Mouse (Mus musculus): ENCODE results near the gene Sirt3. TPM values are rescaled to one million over a fixed set of nuclear protein-coding genes. Genes with fewer than 3 reads are reported as not detected.
"Not testable (repeated sequence)": the region's sequence is repeated elsewhere in the genome, so short reads cannot be mapped to it uniquely, and the experiment has no call there.

The Sirt3 gene
- polyA plus RNA-seq, 2 experiments: 20.1 to 28.3 TPM

DNA sequence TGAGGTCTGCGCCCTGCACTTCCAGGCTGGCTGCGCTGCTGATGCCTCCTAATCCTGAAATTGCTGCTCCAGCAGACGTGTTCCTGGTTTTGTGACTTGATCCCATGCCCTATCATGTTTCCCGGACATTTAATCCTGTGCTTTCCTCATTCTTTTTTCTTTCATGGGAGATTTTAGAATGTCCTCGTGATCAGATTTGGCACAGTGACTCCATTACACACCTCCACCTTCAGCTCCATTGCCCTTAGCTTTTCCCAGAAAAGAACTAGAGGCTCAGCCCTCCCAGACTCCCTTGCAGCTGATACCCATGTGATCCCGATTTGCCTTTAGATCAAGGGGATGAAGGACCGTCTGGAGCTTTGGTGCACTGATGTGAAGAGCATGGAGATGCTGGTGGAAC, 15.8 kb upstream of the Sirt3 start:
- ATAC-seq (ENCODE audit: low FRiP score, low read depth) (no peak), DNase-seq (ENCODE audit: low spot score) (no peak)
- H3K9me3 ChIP-seq (ENCODE audit: control insufficient read depth, low read length): no peaks in the 10 kb centered on the region
- WGBS: 81% methylated on average over 7 of the region's 7 CpGs
- no peak overlapping the region for H3K4me3 ChIP-seq (replicated peaks; ENCODE audit: low read length)
- H3K4me1 ChIP-seq (ENCODE audit: control insufficient read depth, insufficient read depth, low read length): no peaks in the 10 kb centered on the region
- H3K27me3 ChIP-seq (ENCODE audit: control insufficient read depth, insufficient read depth, low read length): no peaks in the 10 kb centered on the region
- no peak overlapping the region for H3K4me2 ChIP-seq (replicated peaks; ENCODE audit: low read depth, low read length, severe bottlenecking)
- H3K36me3 ChIP-seq (ENCODE audit: control insufficient read depth, insufficient read depth, low read length): peaks cover 52% of the 10 kb centered on the region
- no peak for TF ChIP-seq POLR2A (IDR thresholded peaks at IDR 0.05; ENCODE audit: borderline replicate concordance, extremely low read depth, insufficient read depth, insufficient read length)
- no peak overlapping the region for H3K27ac ChIP-seq (replicated peaks; ENCODE audit: low read depth, low read length)
- H3K9ac ChIP-seq (ENCODE audit: low read depth, low read length, severe bottlenecking): no peak overlapping the region

DNA sequence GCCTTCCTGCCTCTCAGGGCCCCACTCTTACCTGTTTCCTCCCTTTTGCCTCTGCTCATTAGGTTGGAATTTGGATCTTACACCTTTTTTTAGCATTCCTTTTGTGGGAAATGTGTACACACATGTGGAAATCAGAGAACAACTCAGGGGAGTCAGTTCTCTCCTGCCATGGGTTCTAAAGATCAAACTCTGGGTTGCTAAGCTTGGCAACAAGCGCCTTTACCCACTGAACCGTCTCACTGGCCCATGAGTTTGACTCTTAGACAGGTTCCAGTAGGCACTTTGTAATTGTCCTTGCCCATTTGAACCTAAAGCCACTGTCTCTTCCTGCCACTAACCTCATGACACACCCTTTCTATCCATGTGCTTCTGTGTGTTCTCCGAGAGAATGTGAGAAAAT, 12.5 kb upstream of the Sirt3 start:
- Histone ChIP-seq H3K4me2 (replicated peaks; ENCODE audit: low read depth, low read length, severe bottlenecking) (no peak overlapping the region), H3K4me1 (ENCODE audit: control insufficient read depth, insufficient read depth, low read length) (no peaks in the 10 kb centered on the region), H3K9ac (ENCODE audit: low read depth, low read length, severe bottlenecking) (no peak overlapping the region), H3K9me3 (ENCODE audit: control insufficient read depth, low read length) (no peaks in the 10 kb centered on the region), H3K36me3 (ENCODE audit: control insufficient read depth, insufficient read depth, low read length) (peaks cover 71% of the 10 kb centered on the region), H3K4me3 (replicated peaks; ENCODE audit: low read length) (no peak overlapping the region), H3K27me3 (ENCODE audit: control insufficient read depth, insufficient read depth, low read length) (no peaks in the 10 kb centered on the region), H3K27ac (replicated peaks; ENCODE audit: low read depth, low read length) (no peak overlapping the region)
- ATAC-seq (ENCODE audit: low FRiP score, low read depth) (no peak), DNase-seq (ENCODE audit: low spot score) (no peak)
- WGBS: 95% methylated on average over 3 of the region's 3 CpGs
- TF ChIP-seq POLR2A (IDR thresholded peaks at IDR 0.05; ENCODE audit: borderline replicate concordance, extremely low read depth, insufficient read depth, insufficient read length): no peak

DNA sequence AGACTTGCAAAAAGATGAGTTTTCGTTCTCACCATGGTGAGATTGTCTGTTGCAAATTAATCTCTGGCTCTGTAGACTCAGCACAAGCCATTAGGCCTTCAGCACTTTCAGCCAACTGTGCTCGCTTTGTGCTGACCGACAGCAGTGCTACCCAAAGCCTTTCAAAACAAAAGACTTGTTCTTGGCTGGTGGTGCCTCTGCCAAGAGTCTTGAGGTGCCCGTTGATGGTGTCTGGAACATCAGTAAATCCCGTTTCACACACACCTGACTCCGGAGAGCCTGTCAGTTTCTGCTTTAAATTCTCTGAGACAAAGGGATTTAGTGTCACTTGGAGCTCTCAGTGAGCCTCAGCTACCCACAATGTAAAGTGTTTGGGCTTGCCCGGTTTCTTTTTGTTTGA, 11.9 kb upstream of the Sirt3 start:
- Histone ChIP-seq H3K9ac (ENCODE audit: low read depth, low read length, severe bottlenecking) (no peak overlapping the region), H3K4me3 (replicated peaks; ENCODE audit: low read length) (no peak overlapping the region), H3K4me2 (replicated peaks; ENCODE audit: low read depth, low read length, severe bottlenecking) (no peak overlapping the region), H3K36me3 (ENCODE audit: control insufficient read depth, insufficient read depth, low read length) (peaks cover 71% of the 10 kb centered on the region), H3K27ac (replicated peaks; ENCODE audit: low read depth, low read length) (no peak overlapping the region), H3K4me1 (ENCODE audit: control insufficient read depth, insufficient read depth, low read length) (no peaks in the 10 kb centered on the region), H3K27me3 (ENCODE audit: control insufficient read depth, insufficient read depth, low read length) (no peaks in the 10 kb centered on the region), H3K9me3 (ENCODE audit: control insufficient read depth, low read length) (no peaks in the 10 kb centered on the region)
- DNase-seq (ENCODE audit: low spot score) (no peak), ATAC-seq (ENCODE audit: low FRiP score, low read depth) (no peak)
- TF ChIP-seq POLR2A (IDR thresholded peaks at IDR 0.05; ENCODE audit: borderline replicate concordance, extremely low read depth, insufficient read depth, insufficient read length): no peak
- 91% methylated on average over 7 of the region's 7 CpGs for WGBS

DNA sequence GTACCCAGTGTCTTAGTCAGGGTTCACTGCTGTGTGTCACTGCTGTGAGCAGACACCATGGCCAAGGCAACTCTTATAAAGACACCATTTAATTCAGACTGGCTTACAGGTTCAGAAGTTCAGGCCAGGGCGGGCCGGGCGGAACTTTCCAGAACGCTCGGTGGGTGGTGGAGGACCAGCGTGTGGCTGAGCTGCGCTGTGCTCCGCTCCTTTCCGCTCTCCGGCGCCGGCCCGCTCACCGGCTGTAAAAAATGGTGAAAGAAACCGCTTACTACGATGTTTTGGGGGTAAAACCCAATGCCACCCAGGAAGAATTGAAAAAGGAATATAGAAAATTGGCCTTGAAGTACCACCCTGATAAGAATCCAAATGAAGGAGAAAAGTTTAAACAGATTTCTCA, 8.5 kb upstream of the Sirt3 start:
- WGBS: 97% methylated on average over 16 of the region's 16 CpGs
- not testable (repeated sequence) for H3K4me3 ChIP-seq (replicated peaks; ENCODE audit: low read length); DNase-seq (ENCODE audit: low spot score); H3K27me3 ChIP-seq (ENCODE audit: control insufficient read depth, insufficient read depth, low read length); H3K4me2 ChIP-seq (replicated peaks; ENCODE audit: low read depth, low read length, severe bottlenecking); ATAC-seq (ENCODE audit: low FRiP score, low read depth); H3K9me3 ChIP-seq (ENCODE audit: control insufficient read depth, low read length); H3K4me1 ChIP-seq (ENCODE audit: control insufficient read depth, insufficient read depth, low read length); H3K27ac ChIP-seq (replicated peaks; ENCODE audit: low read depth, low read length); H3K9ac ChIP-seq (ENCODE audit: low read depth, low read length, severe bottlenecking)
- H3K36me3 ChIP-seq (ENCODE audit: control insufficient read depth, insufficient read depth, low read length): peaks cover 75% of the 10 kb centered on the region

DNA sequence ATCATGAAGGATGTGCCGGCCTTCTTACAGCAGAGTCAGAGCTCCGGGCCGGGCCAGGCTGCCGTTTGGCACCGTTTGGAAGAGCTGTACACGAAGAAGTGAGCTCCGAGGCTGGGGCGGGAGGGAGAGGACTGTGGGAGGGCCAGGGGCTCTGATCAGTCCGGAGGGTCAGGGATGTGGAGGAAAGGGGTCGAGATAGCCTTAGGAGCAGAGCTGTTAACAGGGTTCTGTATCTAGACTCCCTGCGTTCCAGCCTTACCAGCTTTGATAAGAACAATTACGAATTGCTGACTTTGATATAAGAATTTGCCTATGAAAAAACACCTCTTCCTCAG, 327 bp upstream of the Sirt3 start:
- DNase-seq (ENCODE audit: low spot score): no peak
- Histone ChIP-seq H3K27ac (replicated peaks; ENCODE audit: low read depth, low read length) (no peak overlapping the region), H3K9ac (ENCODE audit: low read depth, low read length, severe bottlenecking) (peak overlapping the region; percentile 69), H3K9me3 (ENCODE audit: control insufficient read depth, low read length) (no peaks in the 10 kb centered on the region), H3K4me1 (ENCODE audit: control insufficient read depth, insufficient read depth, low read length) (peaks cover 7% of the 10 kb centered on the region), H3K27me3 (ENCODE audit: control insufficient read depth, insufficient read depth, low read length) (no peaks in the 10 kb centered on the region), H3K4me2 (replicated peaks; ENCODE audit: low read depth, low read length, severe bottlenecking) (peak overlapping the region; percentile 49), H3K36me3 (ENCODE audit: control insufficient read depth, insufficient read depth, low read length) (peaks cover 31% of the 10 kb centered on the region), H3K4me3 (replicated peaks; ENCODE audit: low read length) (peak overlapping the region; percentile 72)
- no peak for TF ChIP-seq POLR2A (IDR thresholded peaks at IDR 0.05; ENCODE audit: borderline replicate concordance, extremely low read depth, insufficient read depth, insufficient read length)
- WGBS: 0% methylated on average over 12 of the region's 12 CpGs
- peak; percentile 39 for ATAC-seq (ENCODE audit: low FRiP score, low read depth)

DNA sequence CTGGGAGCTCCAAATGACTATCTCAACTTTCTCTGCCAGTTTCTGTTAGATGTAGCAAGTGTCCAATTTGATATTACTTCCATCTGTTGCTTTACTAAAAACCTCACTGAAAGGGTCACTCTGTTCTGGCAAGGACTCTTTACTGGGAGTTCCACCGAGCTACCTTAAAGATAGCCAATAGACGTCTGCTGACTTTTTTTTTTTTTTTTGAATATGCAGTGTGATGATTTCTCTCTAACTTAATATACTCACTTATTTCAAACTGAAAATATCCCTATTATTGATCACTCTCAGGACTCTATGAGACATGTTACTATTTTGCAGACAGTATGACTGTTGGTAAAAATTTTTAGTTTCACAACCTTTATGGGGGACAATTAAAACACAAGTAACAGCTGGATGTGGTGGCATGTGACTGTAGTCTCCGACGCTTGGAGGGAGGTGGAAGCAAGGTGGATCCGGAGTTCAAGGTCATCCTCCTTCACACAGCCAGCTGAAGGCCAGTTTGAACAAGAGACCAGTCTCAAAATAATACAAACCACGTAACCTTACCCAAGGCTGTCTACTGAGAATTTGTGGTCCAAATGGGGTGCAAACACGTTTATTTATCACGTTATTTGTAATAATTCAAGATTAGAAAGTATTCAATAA, 1.1 kb downstream of the Sirt3 start:
- Histone ChIP-seq H3K27ac (replicated peaks; ENCODE audit: low read depth, low read length) (no peak overlapping the region), H3K9ac (ENCODE audit: low read depth, low read length, severe bottlenecking) (peak overlapping the region; percentile 69), H3K27me3 (ENCODE audit: control insufficient read depth, insufficient read depth, low read length) (no peaks in the 10 kb centered on the region), H3K4me3 (replicated peaks; ENCODE audit: low read length) (peak overlapping the region; percentile 72), H3K36me3 (ENCODE audit: control insufficient read depth, insufficient read depth, low read length) (peaks cover 30% of the 10 kb centered on the region), H3K4me2 (replicated peaks; ENCODE audit: low read depth, low read length, severe bottlenecking) (peak overlapping the region; percentile 49), H3K4me1 (ENCODE audit: control insufficient read depth, insufficient read depth, low read length) (peaks cover 7% of the 10 kb centered on the region), H3K9me3 (ENCODE audit: control insufficient read depth, low read length) (no peaks in the 10 kb centered on the region)
- ATAC-seq (ENCODE audit: low FRiP score, low read depth) (no peak), DNase-seq (ENCODE audit: low spot score) (no peak)
- 15% methylated on average over 8 of the region's 8 CpGs for WGBS
- no peak for TF ChIP-seq POLR2A (IDR thresholded peaks at IDR 0.05; ENCODE audit: borderline replicate concordance, extremely low read depth, insufficient read depth, insufficient read length)
